Mouse (Mus musculus): ENCODE data around the gene Crip2.
A peak's percentile ranks its signal among the peaks of the same experiment; 100 is the strongest.

GRCm38 (mm10) chr12:113102461-113102860 lies 37.6 kb upstream of the Crip2 start:
- TF ChIP-seq POLR2A (IDR thresholded peaks at IDR 0.05; ENCODE audit: borderline replicate concordance, extremely low read depth, low read depth, low read length) (no peak), CTCF (IDR thresholded peaks at IDR 0.05; ENCODE audit: insufficient read depth, low read length) (peak; percentile 72)
